Mouse (Mus musculus): ENCODE data around the gene Lbx2.

- TF ChIP-seq POLR2A (IDR thresholded peaks at IDR 0.05; ENCODE audit: borderline replicate concordance, low read depth, low read length) = no peak
- TF ChIP-seq CTCF (IDR thresholded peaks at IDR 0.05; ENCODE audit: low read depth, low read length) = no peak
Observed at GRCm38 (mm10) chr6:83087926-83088260, 1.7 kb downstream of the Lbx2 start.

Data from bone marrow macrophage, adult 2 months (primary cell).